Mouse (Mus musculus) testis, adult 2 months (tissue): ENCODE results near the gene Lrig3.

Experiments
- CTCF ChIP-seq: fragments of 200-500 bp; IDR thresholded peaks from 2 replicates; pipeline ENCODE4 v1.5.1; 2012; ENCODE audit warnings: low read depth, mild to moderate bottlenecking, inconsistent platforms, low read length, moderate library complexity; ENCODE audit not compliant: control insufficient read depth, insufficient read depth, insufficient replicate concordance
- POLR2A ChIP-seq: fragments of 200-500 bp; IDR thresholded peaks from 2 replicates; pipeline ENCODE4 v1.6.1; 2012; ENCODE audit warnings: low read depth, mild to moderate bottlenecking, inconsistent platforms, low read length, moderate library complexity; ENCODE audit not compliant: control insufficient read depth

- TF ChIP-seq CTCF (peak; percentile 65; the same call in 1 of the 2 replicates), POLR2A (no peak)
Measured at GRCm38 (mm10) chr10:126062812-126063211, 96.8 kb downstream of the Lrig3 start.
